Mouse (Mus musculus): Measurements from ENCODE around the gene Dip2b. TPM values are rescaled to one million over a fixed set of nuclear protein-coding genes. Genes with fewer than 3 reads are reported as not detected.
"Not testable (repeated sequence)": the region's sequence is repeated elsewhere in the genome, so short reads cannot be mapped to it uniquely, and the experiment has no call there.

Dip2b gene
- polyA plus RNA-seq, 1 experiment from 2014 or later: 26.6 TPM

GRCm38 (mm10) chr15:100235208-100235965 is 196.9 kb downstream of the Dip2b start:
- no peak overlapping the region for H3K9ac ChIP-seq (replicated peaks)
- H3K36me3 ChIP-seq: peaks cover 59% of the 10 kb centered on the region
- ATAC-seq (ENCODE audit: low FRiP score, low read depth): no peak
- 95% methylated on average over 12 of the region's 12 CpGs for WGBS
- H3K4me1 ChIP-seq: no peaks in the 10 kb centered on the region
- H3K4me3 ChIP-seq: no peak overlapping the region
- no peaks in the 10 kb centered on the region for H3K27me3 ChIP-seq
- no peak overlapping the region for H3K4me2 ChIP-seq (replicated peaks)
- no peak overlapping the region for H3K27ac ChIP-seq (replicated peaks)
- H3K9me3 ChIP-seq: no peaks in the 10 kb centered on the region

GRCm38 (mm10) chr15:100236952-100237351 is 198.5 kb downstream of the Dip2b start:
- Histone ChIP-seq H3K4me1 (no peaks in the 10 kb centered on the region), H3K9ac (replicated peaks) (no peak overlapping the region), H3K27ac (replicated peaks) (no peak overlapping the region), H3K27me3 (no peaks in the 10 kb centered on the region), H3K9me3 (no peaks in the 10 kb centered on the region), H3K36me3 (peaks cover 73% of the 10 kb centered on the region), H3K4me3 (no peak overlapping the region), H3K4me2 (replicated peaks) (no peak overlapping the region)
- no peak for ATAC-seq (ENCODE audit: low FRiP score, low read depth)
- 93% methylated on average over 6 of the region's 6 CpGs for WGBS

- Histone ChIP-seq H3K36me3 (peaks cover 83% of the 10 kb centered on the region), H3K9me3 (no peaks in the 10 kb centered on the region), H3K4me1 (no peaks in the 10 kb centered on the region), H3K27ac (replicated peaks) (no peak overlapping the region), H3K27me3 (no peaks in the 10 kb centered on the region), H3K9ac (replicated peaks) (no peak overlapping the region), H3K4me3 (no peak overlapping the region), H3K4me2 (replicated peaks) (no peak overlapping the region)
- WGBS: 96% methylated on average over 6 of the region's 6 CpGs
- no peak for ATAC-seq (ENCODE audit: low FRiP score, low read depth)
Observed at GRCm38 (mm10) chr15:100241780-100242179, 203.3 kb downstream of the Dip2b start.

GRCm38 (mm10) chr15:100245951-100246350 is 207.5 kb downstream of the Dip2b start:
- H3K4me2 ChIP-seq (replicated peaks): no peak overlapping the region
- 99% methylated on average over 7 of the region's 7 CpGs for WGBS
- no peaks in the 10 kb centered on the region for H3K4me1 ChIP-seq
- no peak overlapping the region for H3K27ac ChIP-seq (replicated peaks)
- no peaks in the 10 kb centered on the region for H3K27me3 ChIP-seq
- no peak overlapping the region for H3K4me3 ChIP-seq
- H3K9ac ChIP-seq (replicated peaks): no peak overlapping the region
- ATAC-seq (ENCODE audit: low FRiP score, low read depth): no peak
- no peaks in the 10 kb centered on the region for H3K9me3 ChIP-seq
- H3K36me3 ChIP-seq: peaks cover 89% of the 10 kb centered on the region

- WGBS: 96% methylated on average over 9 of the region's 9 CpGs
- no peak for ATAC-seq (ENCODE audit: low FRiP score, low read depth)
- H3K36me3 ChIP-seq: peaks cover 90% of the 10 kb centered on the region
Observed at GRCm38 (mm10) chr15:100247296-100247695, 208.8 kb downstream of the Dip2b start.

GRCm38 (mm10) chr15:100248665-100249433 is 210.4 kb downstream of the Dip2b start:
- Histone ChIP-seq H3K27me3 (no peaks in the 10 kb centered on the region), H3K9me3 (no peaks in the 10 kb centered on the region), H3K9ac (replicated peaks) (no peak overlapping the region), H3K27ac (replicated peaks) (no peak overlapping the region), H3K36me3 (peaks cover 90% of the 10 kb centered on the region), H3K4me3 (no peak overlapping the region), H3K4me1 (no peaks in the 10 kb centered on the region), H3K4me2 (replicated peaks) (no peak overlapping the region)
- 95% methylated on average over 6 of the region's 6 CpGs for WGBS
- ATAC-seq (ENCODE audit: low FRiP score, low read depth): no peak

More at GRCm38 (mm10) chr15:100247296-100247695, 208.8 kb downstream of the Dip2b start:
- H3K4me2 ChIP-seq (replicated peaks): no peak overlapping the region
- no peak overlapping the region for H3K9ac ChIP-seq (replicated peaks)
- no peaks in the 10 kb centered on the region for H3K4me1 ChIP-seq
- H3K27me3 ChIP-seq: no peaks in the 10 kb centered on the region
- H3K27ac ChIP-seq (replicated peaks): no peak overlapping the region
- H3K9me3 ChIP-seq: no peaks in the 10 kb centered on the region
- no peak overlapping the region for H3K4me3 ChIP-seq

- Histone ChIP-seq H3K27ac (replicated peaks) (no peak overlapping the region), H3K4me3 (no peak overlapping the region), H3K4me2 (replicated peaks) (no peak overlapping the region), H3K4me1 (no peaks in the 10 kb centered on the region), H3K9me3 (no peaks in the 10 kb centered on the region), H3K27me3 (no peaks in the 10 kb centered on the region), H3K36me3 (peaks cover 91% of the 10 kb centered on the region), H3K9ac (replicated peaks) (no peak overlapping the region)
- ATAC-seq (ENCODE audit: low FRiP score, low read depth): no peak
- WGBS: 93% methylated on average over 6 of the region's 6 CpGs
Observed at GRCm38 (mm10) chr15:100251153-100251780, 212.8 kb downstream of the Dip2b start.

- Histone ChIP-seq H3K4me2 (replicated peaks) (no peak overlapping the region), H3K36me3 (peaks cover 83% of the 10 kb centered on the region), H3K4me1 (no peaks in the 10 kb centered on the region), H3K9me3 (no peaks in the 10 kb centered on the region), H3K4me3 (no peak overlapping the region), H3K27ac (replicated peaks) (no peak overlapping the region), H3K9ac (replicated peaks) (no peak overlapping the region), H3K27me3 (no peaks in the 10 kb centered on the region)
- no peak for ATAC-seq (ENCODE audit: low FRiP score, low read depth)
- WGBS: 91% methylated on average over 6 of the region's 6 CpGs
Observed at GRCm38 (mm10) chr15:100256386-100256785, 217.9 kb downstream of the Dip2b start.

- no peak for ATAC-seq (ENCODE audit: low FRiP score, low read depth)
Observed at GRCm38 (mm10) chr15:100257305-100257704, 218.8 kb downstream of the Dip2b start.

GRCm38 (mm10) chr15:100258646-100259425 is 220.4 kb downstream of the Dip2b start:
- H3K9me3 ChIP-seq: no peaks in the 10 kb centered on the region
- no peak overlapping the region for H3K4me2 ChIP-seq (replicated peaks)
- H3K36me3 ChIP-seq: peaks cover 63% of the 10 kb centered on the region
- no peak for ATAC-seq (ENCODE audit: low FRiP score, low read depth)
- WGBS: 96% methylated on average over 7 of the region's 7 CpGs
- no peaks in the 10 kb centered on the region for H3K4me1 ChIP-seq
- H3K4me3 ChIP-seq: no peak overlapping the region
- no peaks in the 10 kb centered on the region for H3K27me3 ChIP-seq
- H3K27ac ChIP-seq (replicated peaks): no peak overlapping the region
- no peak overlapping the region for H3K9ac ChIP-seq (replicated peaks)

More at GRCm38 (mm10) chr15:100257305-100257704, 218.8 kb downstream of the Dip2b start:
- 90% methylated on average over 5 of the region's 5 CpGs for WGBS
- H3K27ac ChIP-seq (replicated peaks): no peak overlapping the region
- no peak overlapping the region for H3K4me3 ChIP-seq
- no peak overlapping the region for H3K4me2 ChIP-seq (replicated peaks)
- H3K27me3 ChIP-seq: no peaks in the 10 kb centered on the region
- H3K4me1 ChIP-seq: no peaks in the 10 kb centered on the region
- H3K36me3 ChIP-seq: peaks cover 76% of the 10 kb centered on the region
- no peaks in the 10 kb centered on the region for H3K9me3 ChIP-seq
- H3K9ac ChIP-seq (replicated peaks): no peak overlapping the region

- H3K27me3 ChIP-seq; H3K9me3 ChIP-seq; ATAC-seq (ENCODE audit: low FRiP score, low read depth); H3K27ac ChIP-seq (replicated peaks); H3K9ac ChIP-seq (replicated peaks); H3K4me1 ChIP-seq; H3K4me3 ChIP-seq; H3K4me2 ChIP-seq (replicated peaks): not testable (repeated sequence)
- 88% methylated on average over 7 of the region's 7 CpGs for WGBS
- H3K36me3 ChIP-seq: peaks cover 48% of the 10 kb centered on the region
Observed at GRCm38 (mm10) chr15:100260351-100260750, 221.9 kb downstream of the Dip2b start.
